Mouse (Mus musculus) neural tube, embryonic 11.5 days (tissue): Measurements from ENCODE around the gene Rnaseh2c. TPM values are rescaled to one million over a fixed set of nuclear protein-coding genes. Genes with fewer than 3 reads are reported as not detected.

Experiments
- ATAC-seq: fragments of 200-750 bp; cut with Nextera tagmentation; 2 replicates; pipeline ENCODE4 v1.8.0; 2017; ENCODE audit warnings: moderate number of reproducible peaks, mild to moderate bottlenecking, moderate TSS enrichment, moderate library complexity; ENCODE audit not compliant: insufficient read depth, low FRiP score, low TSS enrichment
- DNase-seq: peaks from one replicate; pipeline ENCODE4 v3.0.0-alpha.2; 2015; ENCODE audit warnings: low spot score
- H3K27ac ChIP-seq: fragments of 300-500 bp; sonication (generic); 2 replicates; pipeline ENCODE4 v1.5.1; 2014; ENCODE audit warnings: low read depth, mild to moderate bottlenecking, low read length
- H3K27me3 ChIP-seq: fragments of 300-500 bp; sonication (generic); 2 replicates; pipeline ENCODE4 v1.6.1; 2014; ENCODE audit warnings: mild to moderate bottlenecking, low read length, mixed read lengths; ENCODE audit not compliant: control insufficient read depth, insufficient read depth
- H3K36me3 ChIP-seq: fragments of 300-500 bp; sonication (generic); 2 replicates; pipeline ENCODE4 v1.6.1; 2014; ENCODE audit warnings: mild to moderate bottlenecking, low read length, moderate library complexity, mixed read lengths; ENCODE audit not compliant: control insufficient read depth, insufficient read depth
- H3K4me1 ChIP-seq: fragments of 300-500 bp; sonication (generic); 2 replicates; pipeline ENCODE4 v1.6.1; 2014; ENCODE audit warnings: low read length, mixed read lengths; ENCODE audit not compliant: control insufficient read depth, insufficient read depth
- H3K4me2 ChIP-seq: fragments of 300-500 bp; sonication (generic); 2 replicates; pipeline ENCODE4 v1.6.1; 2014; ENCODE audit warnings: low read depth, mild to moderate bottlenecking, moderate library complexity
- H3K4me3 ChIP-seq: fragments of 300-500 bp; sonication (generic); 2 replicates; pipeline ENCODE4 v1.5.1; 2014; ENCODE audit warnings: low read depth, low read length
- H3K9ac ChIP-seq: fragments of 300-500 bp; sonication (generic); 2 replicates; pipeline ENCODE4 v1.6.1; 2014; ENCODE audit warnings: mild to moderate bottlenecking, low read length
- H3K9me3 ChIP-seq: fragments of 300-500 bp; sonication (generic); 2 replicates; pipeline ENCODE4 v1.6.1; 2016; ENCODE audit warnings: low read length; ENCODE audit not compliant: control insufficient read depth
- WGBS: fragments of 180-500 bp; shearing (Covaris S2); extraction: QIAGEN DNeasy Blood & Tissue Kit; methylation state at CpG from one replicate; pipeline ENCODE4 v1.1.7; 2014; 5-methylcytosine and 5-hydroxymethylcytosine counted together
- polyA plus RNA-seq: library from polyadenylated mRNA; unstranded; fragments of >200 nt; fragmentation: Nextera tagmentation; extraction: Ambion mirVana; gene quantifications from 2 replicates; pipeline ENCODE4 v1.2.1, GENCODE M21; 2014

Rnaseh2c gene
- polyA plus RNA-seq, 1 experiment from 2014 or later: 137 TPM

- H3K4me1 ChIP-seq: peaks cover 8% of the 10 kb centered on the region; the same call in 1 of the 2 replicates
- peaks cover 11% of the 10 kb centered on the region for H3K27me3 ChIP-seq
- no peaks in the 10 kb centered on the region for H3K9me3 ChIP-seq
- no peak overlapping the region for H3K27ac ChIP-seq
- DNase-seq (no peak), ATAC-seq (no peak)
- H3K4me3 ChIP-seq: no peak overlapping the region
- no peak overlapping the region for H3K4me2 ChIP-seq
- 0 out of 2 replicates have a peak, but pooled peaks cover 2% of the 10 kb centered on the region for H3K36me3 ChIP-seq
- H3K9ac ChIP-seq: no peak overlapping the region
- WGBS: 88% methylated on average over 32 of the region's 32 CpGs
Measured at GRCm38 (mm10) chr19:5570353-5571246, 31.1 kb upstream of the Rnaseh2c start.

GRCm38 (mm10) chr19:5571831-5572230 is 29.8 kb upstream of the Rnaseh2c start:
- WGBS: 76% methylated on average over 5 of the region's 5 CpGs
- ATAC-seq: no peak
- Histone ChIP-seq H3K9ac (no peak overlapping the region), H3K27me3 (peaks cover 2% of the 10 kb centered on the region), H3K4me3 (no peak overlapping the region), H3K4me1 (peaks cover 6% of the 10 kb centered on the region; the same call in 1 of the 2 replicates), H3K36me3 (0 out of 2 replicates have a peak, but pooled peaks cover 2% of the 10 kb centered on the region), H3K4me2 (no peak overlapping the region), H3K27ac (no peak overlapping the region), H3K9me3 (no peaks in the 10 kb centered on the region)
- DNase-seq: no peak

DNA sequence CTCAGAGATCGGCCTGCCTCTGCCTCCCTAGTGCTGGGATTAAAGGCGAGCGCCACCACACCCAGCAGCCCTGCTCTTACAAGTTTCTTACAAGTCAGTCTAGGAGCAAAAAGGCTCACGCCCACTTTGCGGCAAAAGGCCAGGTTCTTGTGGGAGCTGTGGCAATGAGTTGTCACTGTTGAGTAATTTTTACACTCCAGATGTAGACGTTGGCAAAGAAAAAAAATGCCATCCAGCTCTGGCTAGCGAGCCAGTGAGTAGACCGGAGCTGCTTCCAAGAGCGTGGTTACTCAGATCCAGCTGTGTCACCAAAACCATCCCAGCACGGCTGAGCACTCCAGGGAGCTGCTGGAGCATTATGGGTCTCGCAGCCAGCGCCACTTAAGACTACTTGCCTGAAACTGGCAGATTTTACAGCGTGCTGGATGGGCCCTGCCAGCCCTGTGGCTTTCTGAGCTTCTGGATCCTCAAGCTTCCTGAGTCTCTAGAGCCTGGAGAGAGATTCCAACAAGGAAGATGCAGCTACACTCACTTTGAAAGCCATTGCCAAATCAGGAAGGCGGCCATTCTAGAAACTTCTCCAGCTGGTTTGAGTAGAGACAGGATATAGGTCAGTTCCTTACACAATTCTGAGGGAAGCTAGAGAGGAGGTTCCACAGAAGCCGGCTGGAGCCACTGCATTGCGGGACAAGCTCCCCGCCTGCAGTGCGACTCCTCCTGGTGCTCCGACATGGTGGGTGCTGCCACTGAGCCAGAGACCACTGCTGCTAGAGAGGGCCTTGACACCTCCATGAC is 29.1 kb upstream of the Rnaseh2c start:
- Histone ChIP-seq H3K27me3 (no peaks in the 10 kb centered on the region), H3K4me1 (peaks cover 4% of the 10 kb centered on the region; the same call in 1 of the 2 replicates), H3K36me3 (0 out of 2 replicates have a peak, but pooled peaks cover 2% of the 10 kb centered on the region), H3K4me3 (no peak overlapping the region), H3K9me3 (no peaks in the 10 kb centered on the region), H3K27ac (no peak overlapping the region), H3K4me2 (no peak overlapping the region), H3K9ac (no peak overlapping the region)
- ATAC-seq (no peak), DNase-seq (no peak)
- 87% methylated on average over 19 of the region's 19 CpGs for WGBS

DNA sequence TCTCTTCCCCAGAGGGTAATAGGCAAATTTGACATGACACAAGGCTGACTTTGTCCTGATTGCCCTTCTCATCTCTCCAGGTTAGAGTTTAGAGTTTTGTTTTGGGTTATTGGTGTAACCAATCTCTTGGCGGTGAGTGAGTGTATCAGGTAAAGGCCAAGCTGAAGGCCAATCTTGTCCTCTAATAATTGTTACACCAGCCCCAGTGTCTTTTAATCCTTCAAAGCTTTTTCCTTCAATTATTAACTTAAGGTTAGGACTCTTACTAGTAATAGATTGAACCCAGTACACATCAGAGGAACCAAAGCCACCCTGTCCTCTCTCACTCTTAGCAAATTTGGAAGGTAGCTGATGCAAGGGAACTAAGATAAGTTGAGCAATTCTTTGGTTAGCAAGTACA is 26.3 kb upstream of the Rnaseh2c start:
- H3K4me1 ChIP-seq: no peaks in the 10 kb centered on the region
- H3K27ac ChIP-seq: no peak overlapping the region
- no peak overlapping the region for H3K9ac ChIP-seq
- H3K4me3 ChIP-seq: no peak overlapping the region
- ATAC-seq (no peak), DNase-seq (no peak)
- H3K27me3 ChIP-seq: no peaks in the 10 kb centered on the region
- 98% methylated on average over 1 of the region's 1 CpGs for WGBS
- 0 out of 2 replicates have a peak, but pooled peaks cover 2% of the 10 kb centered on the region for H3K36me3 ChIP-seq
- H3K9me3 ChIP-seq: no peaks in the 10 kb centered on the region
- no peak overlapping the region for H3K4me2 ChIP-seq

GRCm38 (mm10) chr19:5579971-5580370 is 21.7 kb upstream of the Rnaseh2c start:
- H3K9ac ChIP-seq: no peak overlapping the region
- no peaks in the 10 kb centered on the region for H3K4me1 ChIP-seq
- no peaks in the 10 kb centered on the region for H3K36me3 ChIP-seq
- no peaks in the 10 kb centered on the region for H3K27me3 ChIP-seq
- H3K4me2 ChIP-seq: no peak overlapping the region
- ATAC-seq (no peak), DNase-seq (no peak)
- H3K27ac ChIP-seq: no peak overlapping the region
- no peaks in the 10 kb centered on the region for H3K9me3 ChIP-seq
- WGBS: 71% methylated on average over 4 of the region's 4 CpGs
- H3K4me3 ChIP-seq: no peak overlapping the region

DNA sequence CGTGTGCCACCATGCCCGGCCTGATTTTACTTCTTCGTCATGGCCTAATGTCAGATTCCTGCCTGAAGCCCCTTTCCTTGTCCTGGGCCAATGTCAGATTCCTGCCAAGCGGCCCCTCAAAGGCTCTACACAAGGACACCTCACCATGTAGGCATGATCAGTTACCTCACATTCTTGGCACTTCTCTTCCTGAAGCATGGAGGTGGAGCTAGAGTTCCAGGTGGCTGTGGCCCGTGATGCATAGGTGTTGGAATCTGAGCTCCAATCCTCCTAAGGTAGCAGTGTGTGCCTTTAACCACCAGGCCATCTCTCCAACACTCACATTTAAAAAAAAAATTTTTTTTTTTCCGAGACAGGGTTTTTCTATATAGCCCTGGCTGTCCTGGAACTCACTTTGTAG is 20.9 kb upstream of the Rnaseh2c start:
- Histone ChIP-seq H3K36me3 (no peaks in the 10 kb centered on the region), H3K4me3 (no peak overlapping the region), H3K9ac (no peak overlapping the region), H3K4me1 (no peaks in the 10 kb centered on the region), H3K4me2 (no peak overlapping the region), H3K27ac (no peak overlapping the region), H3K27me3 (no peaks in the 10 kb centered on the region), H3K9me3 (no peaks in the 10 kb centered on the region)
- 85% methylated on average over 6 of the region's 6 CpGs for WGBS
- DNase-seq (no peak), ATAC-seq (no peak)

DNA sequence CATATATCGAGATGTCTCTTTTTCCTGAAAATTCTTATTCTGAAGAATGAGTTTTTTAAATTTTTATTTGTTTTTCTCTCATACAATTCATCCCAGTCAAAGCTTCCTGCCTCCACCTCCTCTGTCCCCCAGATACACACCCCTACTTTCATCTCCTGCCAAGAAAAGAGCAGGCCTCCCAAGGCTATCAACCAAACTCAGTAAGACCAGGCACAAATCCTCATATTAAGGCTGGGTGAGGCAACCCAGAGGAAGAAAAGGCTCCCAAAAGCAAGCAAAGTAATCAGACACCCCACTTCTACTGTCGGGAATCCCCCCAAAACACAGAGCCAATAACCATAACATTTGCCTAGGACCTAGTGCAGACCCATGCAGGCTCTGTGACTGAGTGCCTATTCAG is 19.7 kb upstream of the Rnaseh2c start:
- no peaks in the 10 kb centered on the region for H3K9me3 ChIP-seq
- no peaks in the 10 kb centered on the region for H3K36me3 ChIP-seq
- no peaks in the 10 kb centered on the region for H3K27me3 ChIP-seq
- no peak overlapping the region for H3K4me2 ChIP-seq
- DNase-seq (no peak), ATAC-seq (no peak)
- no peaks in the 10 kb centered on the region for H3K4me1 ChIP-seq
- no peak overlapping the region for H3K27ac ChIP-seq
- no peak overlapping the region for H3K9ac ChIP-seq
- 81% methylated on average over 2 of the region's 2 CpGs for WGBS
- H3K4me3 ChIP-seq: no peak overlapping the region

DNA sequence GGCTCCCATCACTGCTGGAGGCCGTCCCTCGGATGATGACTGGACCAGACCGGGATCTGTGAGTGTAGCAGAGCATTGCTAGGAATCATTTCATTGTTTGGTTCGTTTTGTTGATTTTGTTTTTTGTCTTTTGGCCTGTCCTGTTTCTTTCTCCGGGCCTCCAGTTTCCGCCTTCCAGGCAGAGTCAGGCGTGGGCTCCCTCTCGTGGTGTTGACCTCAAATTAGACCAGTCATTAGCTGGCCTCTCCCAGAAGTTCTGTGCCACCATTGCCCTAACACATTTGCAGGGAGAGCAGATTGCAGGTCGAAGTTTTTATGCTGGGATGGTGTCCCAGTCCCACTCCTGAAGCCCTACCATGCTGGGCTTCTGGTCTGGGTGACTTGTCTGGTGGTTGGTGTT is 12.5 kb upstream of the Rnaseh2c start:
- no peak overlapping the region for H3K27ac ChIP-seq
- no peaks in the 10 kb centered on the region for H3K4me1 ChIP-seq
- no peak overlapping the region for H3K9ac ChIP-seq
- 80% methylated on average over 9 of the region's 9 CpGs for WGBS
- no peaks in the 10 kb centered on the region for H3K36me3 ChIP-seq
- H3K4me3 ChIP-seq: no peak overlapping the region
- no peak for DNase-seq
- H3K4me2 ChIP-seq: no peak overlapping the region
- no peak for ATAC-seq
- H3K27me3 ChIP-seq: no peaks in the 10 kb centered on the region
- no peaks in the 10 kb centered on the region for H3K9me3 ChIP-seq
